Mouse (Mus musculus): ENCODE results near the gene Bsn. TPM values are rescaled to one million over a fixed set of nuclear protein-coding genes. Genes with fewer than 3 reads are reported as not detected.

Bsn gene
- polyA plus RNA-seq, 1 experiment from 2014 or later: 0.97 TPM

- ATAC-seq (replicated peaks; ENCODE audit: insufficient number of reproducible peaks, low FRiP score, low TSS enrichment, low read depth): no peak
- Histone ChIP-seq H3K27me3 (ENCODE audit: control insufficient read depth, insufficient read depth, low read length) (no peaks in the 10 kb centered on the region), H3K9ac (replicated peaks; ENCODE audit: low read length) (no peak overlapping the region), H3K4me3 (ENCODE audit: low read depth, low read length) (no peak overlapping the region), H3K36me3 (replicated peaks; ENCODE audit: control insufficient read depth, insufficient read depth, low read depth, low read length) (peaks cover 2% of the 10 kb centered on the region), H3K27ac (replicated peaks; ENCODE audit: low read depth, low read length) (no peak overlapping the region), H3K4me2 (ENCODE audit: low read depth, low read length) (no peak overlapping the region), H3K4me1 (ENCODE audit: control insufficient read depth, insufficient read depth, low read length) (no peaks in the 10 kb centered on the region), H3K9me3 (replicated peaks; ENCODE audit: control insufficient read depth, low read length) (no peaks in the 10 kb centered on the region)
- no peak for DNase-seq (ENCODE audit: low spot score)
- 60% methylated on average over 10 of the region's 10 CpGs for WGBS
Measured at GRCm38 (mm10) chr9:108095949-108096712, 94.1 kb downstream of the Bsn start.

- WGBS: 10% methylated on average over 3 of the region's 3 CpGs
- Histone ChIP-seq H3K4me2 (ENCODE audit: low read depth, low read length) (peak overlapping the region; percentile 88), H3K4me3 (ENCODE audit: low read depth, low read length) (peak overlapping the region; percentile 77), H3K9ac (replicated peaks; ENCODE audit: low read length) (no peak overlapping the region), H3K27ac (replicated peaks; ENCODE audit: low read depth, low read length) (no peak overlapping the region), H3K9me3 (replicated peaks; ENCODE audit: control insufficient read depth, low read length) (no peaks in the 10 kb centered on the region), H3K36me3 (replicated peaks; ENCODE audit: control insufficient read depth, insufficient read depth, low read depth, low read length) (peaks cover 2% of the 10 kb centered on the region), H3K27me3 (ENCODE audit: control insufficient read depth, insufficient read depth, low read length) (no peaks in the 10 kb centered on the region), H3K4me1 (ENCODE audit: control insufficient read depth, insufficient read depth, low read length) (no peaks in the 10 kb centered on the region)
- DNase-seq (ENCODE audit: low spot score) (peak; percentile 83), ATAC-seq (replicated peaks; ENCODE audit: insufficient number of reproducible peaks, low FRiP score, low TSS enrichment, low read depth) (no peak)
Measured at GRCm38 (mm10) chr9:108095518-108095917, 94.7 kb downstream of the Bsn start.

- H3K9me3 ChIP-seq (replicated peaks; ENCODE audit: control insufficient read depth, low read length): no peaks in the 10 kb centered on the region
- 1% methylated on average over 16 of the region's 16 CpGs for WGBS
- no peaks in the 10 kb centered on the region for H3K4me1 ChIP-seq (ENCODE audit: control insufficient read depth, insufficient read depth, low read length)
- H3K4me3 ChIP-seq (ENCODE audit: low read depth, low read length): peak overlapping the region; percentile 77
- no peaks in the 10 kb centered on the region for H3K27me3 ChIP-seq (ENCODE audit: control insufficient read depth, insufficient read depth, low read length)
- H3K9ac ChIP-seq (replicated peaks; ENCODE audit: low read length): peak overlapping the region; percentile 84
- peak; percentile 18 for DNase-seq (ENCODE audit: low spot score)
- peaks cover 2% of the 10 kb centered on the region for H3K36me3 ChIP-seq (replicated peaks; ENCODE audit: control insufficient read depth, insufficient read depth, low read depth, low read length)
- peak overlapping the region; percentile 88 for H3K4me2 ChIP-seq (ENCODE audit: low read depth, low read length)
- H3K27ac ChIP-seq (replicated peaks; ENCODE audit: low read depth, low read length): 0 out of 2 replicates have a peak overlapping the region, but pooled peaks have one; percentile 9
- ATAC-seq (replicated peaks; ENCODE audit: insufficient number of reproducible peaks, low FRiP score, low TSS enrichment, low read depth): peak; percentile 25; the same call in 1 of the 2 replicates
Measured at GRCm38 (mm10) chr9:108094998-108095411, 95.2 kb downstream of the Bsn start.

GRCm38 (mm10) chr9:108094184-108094941, 95.8 kb downstream of the Bsn start, which contains the start of gene Apeh:
Gene Apeh (minus strand): TSS chr9:108094606.
- Histone ChIP-seq H3K4me1 (ENCODE audit: control insufficient read depth, insufficient read depth, low read length) (no peaks in the 10 kb centered on the region), H3K9ac (replicated peaks; ENCODE audit: low read length) (peak within 1 kb of the TSS; percentile 84), H3K36me3 (replicated peaks; ENCODE audit: control insufficient read depth, insufficient read depth, low read depth, low read length) (peaks cover 5% of the 10 kb centered on the region), H3K9me3 (replicated peaks; ENCODE audit: control insufficient read depth, low read length) (no peaks in the 10 kb centered on the region), H3K27me3 (ENCODE audit: control insufficient read depth, insufficient read depth, low read length) (no peaks in the 10 kb centered on the region), H3K4me2 (ENCODE audit: low read depth, low read length) (peak within 1 kb of the TSS; percentile 88), H3K27ac (replicated peaks; ENCODE audit: low read depth, low read length) (peak within 1 kb of the TSS; percentile 66; the same call in 1 of the 2 replicates), H3K4me3 (ENCODE audit: low read depth, low read length) (peak within 1 kb of the TSS; percentile 77)
- DNase-seq (ENCODE audit: low spot score): peak; percentile 97
- ATAC-seq (replicated peaks; ENCODE audit: insufficient number of reproducible peaks, low FRiP score, low TSS enrichment, low read depth): peak; percentile 90
- WGBS: under 1% methylated on average over 52 of the region's 52 CpGs

GRCm38 (mm10) chr9:108093586-108093985, 96.6 kb downstream of the Bsn start:
- ATAC-seq (replicated peaks; ENCODE audit: insufficient number of reproducible peaks, low FRiP score, low TSS enrichment, low read depth): no peak

GRCm38 (mm10) chr9:108090611-108091120, 99.5 kb downstream of the Bsn start:
- ATAC-seq (replicated peaks; ENCODE audit: insufficient number of reproducible peaks, low FRiP score, low TSS enrichment, low read depth) (no peak), DNase-seq (ENCODE audit: low spot score) (no peak)
- Histone ChIP-seq H3K4me1 (ENCODE audit: control insufficient read depth, insufficient read depth, low read length) (no peaks in the 10 kb centered on the region), H3K27me3 (ENCODE audit: control insufficient read depth, insufficient read depth, low read length) (no peaks in the 10 kb centered on the region), H3K36me3 (replicated peaks; ENCODE audit: control insufficient read depth, insufficient read depth, low read depth, low read length) (peaks cover 5% of the 10 kb centered on the region), H3K9me3 (replicated peaks; ENCODE audit: control insufficient read depth, low read length) (no peaks in the 10 kb centered on the region), H3K4me2 (ENCODE audit: low read depth, low read length) (no peak overlapping the region), H3K9ac (replicated peaks; ENCODE audit: low read length) (no peak overlapping the region), H3K27ac (replicated peaks; ENCODE audit: low read depth, low read length) (no peak overlapping the region), H3K4me3 (ENCODE audit: low read depth, low read length) (no peak overlapping the region)
- WGBS: 93% methylated on average over 7 of the region's 7 CpGs

More at GRCm38 (mm10) chr9:108093586-108093985, 96.6 kb downstream of the Bsn start:
- no peak for DNase-seq (ENCODE audit: low spot score)
- Histone ChIP-seq H3K9ac (replicated peaks; ENCODE audit: low read length) (peak overlapping the region; percentile 84; the same call in 1 of the 2 replicates), H3K27me3 (ENCODE audit: control insufficient read depth, insufficient read depth, low read length) (no peaks in the 10 kb centered on the region), H3K36me3 (replicated peaks; ENCODE audit: control insufficient read depth, insufficient read depth, low read depth, low read length) (peaks cover 5% of the 10 kb centered on the region), H3K4me3 (ENCODE audit: low read depth, low read length) (peak overlapping the region; percentile 77), H3K27ac (replicated peaks; ENCODE audit: low read depth, low read length) (no peak overlapping the region), H3K4me2 (ENCODE audit: low read depth, low read length) (peak overlapping the region; percentile 88), H3K9me3 (replicated peaks; ENCODE audit: control insufficient read depth, low read length) (no peaks in the 10 kb centered on the region), H3K4me1 (ENCODE audit: control insufficient read depth, insufficient read depth, low read length) (no peaks in the 10 kb centered on the region)
- 71% methylated on average over 10 of the region's 10 CpGs for WGBS

- no peaks in the 10 kb centered on the region for H3K9me3 ChIP-seq (replicated peaks; ENCODE audit: control insufficient read depth, low read length)
- peaks cover 8% of the 10 kb centered on the region for H3K36me3 ChIP-seq (replicated peaks; ENCODE audit: control insufficient read depth, insufficient read depth, low read depth, low read length)
- WGBS: 93% methylated on average over 4 of the region's 4 CpGs
- ATAC-seq (replicated peaks; ENCODE audit: insufficient number of reproducible peaks, low FRiP score, low TSS enrichment, low read depth) (no peak), DNase-seq (ENCODE audit: low spot score) (no peak)
- H3K4me2 ChIP-seq (ENCODE audit: low read depth, low read length): no peak overlapping the region
- H3K4me3 ChIP-seq (ENCODE audit: low read depth, low read length): no peak overlapping the region
- H3K27me3 ChIP-seq (ENCODE audit: control insufficient read depth, insufficient read depth, low read length): peaks cover 24% of the 10 kb centered on the region
- no peak overlapping the region for H3K9ac ChIP-seq (replicated peaks; ENCODE audit: low read length)
- H3K27ac ChIP-seq (replicated peaks; ENCODE audit: low read depth, low read length): no peak overlapping the region
- H3K4me1 ChIP-seq (ENCODE audit: control insufficient read depth, insufficient read depth, low read length): no peaks in the 10 kb centered on the region
Measured at GRCm38 (mm10) chr9:108085261-108085660, 104.9 kb downstream of the Bsn start.
